Mouse (Mus musculus) brain, embryonic 14.5 days (tissue): ENCODE measurements at regions not wholly inside any gene's neighbourhood (a gene's known extent, or its start where the extent isn't known, plus 50 kb on each side); places are given as distances from the start of the nearest gene placed in this dataset.
A peak's percentile ranks its signal among the peaks of the same experiment; 100 is the strongest.

Experiments
- DNase-seq: peaks from one replicate; pipeline ENCODE4 v3.0.0-alpha.2; 2011; ENCODE audit warnings: low read depth
- CTCF ChIP-seq: fragments of 200-500 bp; IDR thresholded peaks from 2 replicates; pipeline ENCODE4 v1.5.1; 2012; ENCODE audit warnings: inconsistent platforms, mild to moderate bottlenecking, moderate library complexity, borderline replicate concordance; ENCODE audit not compliant: insufficient read depth, insufficient read length; ENCODE audit errors: extremely low read depth
- POLR2A ChIP-seq: fragments of 200-500 bp; IDR thresholded peaks from 2 replicates; pipeline ENCODE4 v1.6.1; 2012; ENCODE audit warnings: mild to moderate bottlenecking, inconsistent platforms, borderline replicate concordance; ENCODE audit not compliant: poor library complexity, insufficient read depth, insufficient read length, severe bottlenecking; ENCODE audit errors: extremely low read depth

- peak; percentile 14 for DNase-seq
- TF ChIP-seq CTCF (no peak), POLR2A (no peak)
Measured at GRCm38 (mm10) chr8:87196050-87196449, 276.4 kb downstream of the Cbln1 start.

GRCm38 (mm10) chr8:87189791-87190385 lies 282.5 kb downstream of the Cbln1 start:
- TF ChIP-seq POLR2A (no peak), CTCF (no peak)
- DNase-seq, result peak; percentile 28

- TF ChIP-seq POLR2A (no peak), CTCF (no peak)
Measured at GRCm38 (mm10) chr8:87182888-87183287, 289.5 kb downstream of the Cbln1 start.

GRCm38 (mm10) chr8:87178561-87178960 lies 293.5 kb upstream of the N4bp1 start:
- no peak for DNase-seq
- no peak for TF ChIP-seq POLR2A
- TF ChIP-seq CTCF, result no peak

More at GRCm38 (mm10) chr8:87182888-87183287, 289.5 kb downstream of the Cbln1 start:
- no peak for DNase-seq

GRCm38 (mm10) chr8:87177620-87178019 lies 292.6 kb upstream of the N4bp1 start:
- DNase-seq, result no peak
- TF ChIP-seq CTCF, result no peak

DNA sequence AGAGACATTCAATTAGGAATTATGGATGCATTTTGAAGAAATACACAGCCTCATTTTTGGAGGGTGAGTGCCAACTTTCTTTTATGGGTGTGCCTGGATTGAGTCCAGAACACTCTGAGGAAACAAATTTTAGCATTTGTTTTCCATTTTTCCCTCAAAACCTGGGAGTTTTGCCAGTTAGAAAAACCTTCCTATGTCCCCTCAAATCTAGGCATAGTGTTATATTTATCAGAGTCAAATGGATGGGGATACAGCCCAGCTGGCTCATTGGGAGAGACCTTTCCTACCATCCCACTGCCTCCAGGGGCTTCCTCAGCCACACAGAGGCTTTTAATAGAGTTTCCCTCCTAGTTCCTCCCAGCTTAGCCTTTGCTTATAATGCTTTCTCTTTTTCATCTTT lies 290.0 kb upstream of the N4bp1 start:
- no peak for DNase-seq
- TF ChIP-seq POLR2A (no peak), CTCF (no peak)

DNA sequence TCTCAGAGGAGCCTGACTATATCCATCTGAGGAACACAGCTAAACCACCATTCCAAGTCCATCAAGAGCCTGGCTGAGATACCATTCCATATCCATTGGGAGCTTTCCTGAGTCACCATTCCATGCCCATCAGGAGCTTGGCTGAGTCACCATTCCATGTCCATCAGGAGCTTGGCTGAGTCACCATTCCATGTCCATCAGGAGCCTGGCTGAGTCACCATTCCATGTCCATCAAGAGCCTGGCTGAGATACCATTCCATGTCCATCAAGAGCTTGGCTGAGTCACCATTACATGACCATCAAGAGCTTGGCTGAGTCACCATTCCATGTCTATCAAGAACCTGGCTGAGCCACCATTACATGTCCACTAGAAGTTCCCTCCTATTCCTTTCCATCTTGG lies 288.7 kb upstream of the N4bp1 start:
- DNase-seq, result no peak
- TF ChIP-seq CTCF (no peak), POLR2A (no peak)

DNA sequence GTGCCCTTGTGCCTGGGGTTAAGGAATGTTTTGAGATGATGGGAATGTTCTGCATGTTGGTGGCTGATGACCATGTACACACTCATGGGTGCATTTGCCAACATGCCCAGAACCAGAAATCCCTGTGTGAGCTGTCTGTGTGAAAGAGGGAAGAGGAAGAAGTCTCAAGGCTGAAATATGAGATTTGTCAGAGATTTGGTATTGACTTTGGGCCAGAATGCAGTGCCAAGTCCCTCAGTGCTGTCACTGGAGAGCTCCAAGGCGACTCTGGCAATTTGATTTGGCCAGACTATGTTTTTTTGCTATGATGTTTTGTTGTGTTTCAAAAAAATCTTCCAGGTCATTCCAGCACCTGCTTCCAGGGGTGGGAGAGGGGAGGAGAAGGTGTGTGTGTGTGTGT lies 281.7 kb upstream of the N4bp1 start:
- TF ChIP-seq POLR2A (no peak), CTCF (no peak)
- DNase-seq, result no peak

- DNase-seq, result peak; percentile 52
- TF ChIP-seq CTCF (no peak), POLR2A (no peak)
Measured at GRCm38 (mm10) chr8:87160416-87160815, 275.4 kb upstream of the N4bp1 start.

- DNase-seq, result peak; percentile 67
- peak; percentile 28; the same call in 1 of the 2 replicates for TF ChIP-seq CTCF
- no peak for TF ChIP-seq POLR2A
Measured at GRCm38 (mm10) chr8:87158322-87158721, 273.3 kb upstream of the N4bp1 start.

DNA sequence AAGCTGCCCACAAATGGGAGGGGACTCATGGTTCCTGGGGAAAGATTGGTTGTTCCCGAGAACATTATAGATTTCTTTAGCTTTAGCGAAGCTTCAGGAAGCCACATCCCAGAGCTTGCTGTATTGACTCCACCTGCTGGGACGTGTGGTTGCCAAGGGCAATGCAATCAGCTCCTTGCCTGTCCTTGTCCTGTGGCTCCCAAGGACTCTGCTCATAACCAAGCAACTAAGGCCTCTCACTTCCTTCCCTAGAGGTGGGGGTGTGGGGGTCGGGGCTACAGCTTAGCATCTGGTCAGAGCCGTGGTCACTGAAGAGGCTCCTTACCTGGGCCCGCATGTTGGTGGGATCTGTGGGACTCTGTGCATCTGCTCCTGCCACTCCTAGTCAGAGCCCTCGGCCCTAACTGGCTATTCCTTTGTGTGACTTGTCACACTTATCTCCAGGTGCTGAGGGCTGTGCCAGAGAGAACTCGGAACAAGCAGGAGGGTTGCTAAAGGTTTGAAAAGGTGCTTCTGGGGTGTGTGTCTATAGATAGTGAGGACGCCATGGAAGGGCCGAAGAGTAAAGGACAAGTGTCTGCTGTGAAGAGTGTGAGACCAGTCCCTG lies 270.9 kb upstream of the N4bp1 start:
- no peak for TF ChIP-seq CTCF
- peak; percentile 38 for DNase-seq

- TF ChIP-seq CTCF (no peak), POLR2A (no peak)
- peak; percentile 81 for DNase-seq
Measured at GRCm38 (mm10) chr8:87152068-87152915, 267.2 kb upstream of the N4bp1 start.

GRCm38 (mm10) chr8:87148853-87149252 lies 263.8 kb upstream of the N4bp1 start:
- TF ChIP-seq POLR2A, result no peak
- TF ChIP-seq CTCF, result no peak

More at GRCm38 (mm10) chr8:87148853-87149252, 263.8 kb upstream of the N4bp1 start:
- no peak for DNase-seq
